Mouse (Mus musculus): ENCODE measurements at regions not wholly inside any gene's neighbourhood (a gene's known extent, or its start where the extent isn't known, plus 50 kb on each side); places are given as distances from the start of the nearest gene placed in this dataset.

DNA sequence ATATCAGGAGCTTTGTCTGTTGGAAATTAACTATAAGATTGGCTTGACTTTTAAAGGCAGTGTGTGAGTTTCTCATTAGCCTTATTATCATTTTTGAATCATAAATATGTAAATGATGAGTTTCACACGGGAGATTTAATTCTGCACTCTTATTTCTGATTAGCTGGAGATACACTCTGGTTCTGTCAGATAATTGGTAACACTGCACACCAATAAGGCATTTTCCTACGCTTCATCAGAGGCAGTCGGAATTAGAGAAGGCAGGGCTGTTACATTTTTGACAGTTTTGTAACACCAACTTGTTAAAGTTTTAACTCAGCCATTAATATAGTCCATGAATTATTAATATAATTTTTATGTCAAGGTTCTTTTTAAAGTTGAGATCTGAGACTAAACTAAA is 347.3 kb downstream of the Zfp352 start:
- DNase-seq (ENCODE audit: low read depth, low spot score): no peak

DNA sequence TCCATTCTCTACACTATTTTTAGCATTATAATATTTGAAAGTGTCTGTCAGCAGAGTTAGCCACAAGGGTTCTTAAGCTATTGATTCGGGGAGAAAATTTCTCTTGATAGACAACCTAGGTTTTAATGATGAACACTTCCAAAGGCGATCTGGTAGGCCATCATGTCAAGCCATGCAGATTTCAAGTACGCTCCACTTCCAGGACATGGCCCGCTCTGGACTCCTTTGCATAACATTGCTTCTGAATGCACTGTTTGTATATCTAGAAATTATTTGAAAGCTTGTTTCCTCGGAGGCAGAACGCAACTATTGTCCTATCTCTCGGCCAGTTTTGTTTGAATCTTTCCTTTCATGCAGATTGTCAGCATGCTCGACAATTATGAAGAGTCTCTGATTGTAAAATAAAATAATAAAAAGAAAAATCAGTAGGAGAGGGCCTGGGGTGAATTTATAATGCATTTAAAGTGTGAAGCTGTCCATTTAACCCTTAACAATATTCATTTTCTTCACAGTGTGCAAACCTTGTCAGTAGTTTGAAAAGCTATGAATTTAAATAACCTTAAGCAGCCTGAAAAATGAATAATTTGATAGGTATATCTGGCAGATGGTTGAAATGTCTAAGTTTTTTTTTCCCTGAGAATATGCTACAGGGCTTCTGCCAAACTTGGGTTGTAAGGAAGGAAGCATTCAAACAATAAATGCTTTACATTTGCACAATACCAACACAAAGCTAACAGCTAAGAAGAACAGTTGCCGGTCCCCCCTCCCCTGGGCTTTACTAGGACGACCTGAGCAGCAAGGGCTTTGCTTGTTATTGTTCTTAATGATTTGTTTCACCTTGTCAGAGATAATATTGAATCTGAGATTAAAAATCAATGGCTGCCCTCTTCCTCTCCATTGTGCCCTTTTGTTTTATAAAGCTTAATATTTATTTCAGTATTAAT is 357.8 kb downstream of the Zfp352 start:
- no peak for DNase-seq (ENCODE audit: low read depth, low spot score)

DNA sequence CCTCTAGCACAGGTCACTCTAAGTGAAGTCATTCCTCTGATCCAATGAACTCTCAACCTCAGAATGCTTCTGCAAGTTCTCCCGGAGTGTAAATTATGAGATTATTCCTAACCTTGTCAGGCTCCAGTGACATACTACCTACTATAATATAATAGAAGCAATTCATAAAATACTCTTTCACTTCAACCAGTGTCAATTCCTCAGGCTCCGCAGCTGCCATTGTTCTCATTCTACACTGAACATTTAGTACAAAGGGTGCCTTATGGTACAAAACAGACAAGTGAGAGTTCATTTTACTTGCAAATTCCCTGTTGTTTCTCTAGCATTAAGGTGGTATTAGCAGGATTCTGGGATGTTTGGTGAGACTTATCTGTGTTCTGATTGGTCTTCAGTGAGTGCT is 379.7 kb downstream of the Zfp352 start:
- DNase-seq (ENCODE audit: low read depth, low spot score): peak; percentile 0

DNA sequence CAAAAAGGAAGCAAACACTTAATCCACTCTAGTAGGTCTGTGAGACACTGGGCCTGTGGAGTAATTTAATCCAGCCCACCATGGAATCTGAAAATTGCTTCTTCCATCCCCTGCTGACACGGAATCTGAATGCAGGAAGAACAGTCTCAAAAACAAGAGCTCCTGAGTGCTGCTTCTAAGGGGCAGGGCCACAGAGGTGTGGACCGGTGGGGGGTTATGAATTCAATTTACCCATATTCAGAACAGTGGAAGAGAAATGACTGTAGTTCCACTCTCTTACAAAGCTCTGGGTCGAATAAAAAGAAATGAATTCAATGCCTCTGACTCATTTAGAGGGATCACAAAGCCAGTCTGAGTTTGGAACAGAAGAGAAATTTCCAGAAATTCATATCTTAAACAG is 390.3 kb downstream of the Zfp352 start:
- no peak for DNase-seq (ENCODE audit: low read depth, low spot score)

DNA sequence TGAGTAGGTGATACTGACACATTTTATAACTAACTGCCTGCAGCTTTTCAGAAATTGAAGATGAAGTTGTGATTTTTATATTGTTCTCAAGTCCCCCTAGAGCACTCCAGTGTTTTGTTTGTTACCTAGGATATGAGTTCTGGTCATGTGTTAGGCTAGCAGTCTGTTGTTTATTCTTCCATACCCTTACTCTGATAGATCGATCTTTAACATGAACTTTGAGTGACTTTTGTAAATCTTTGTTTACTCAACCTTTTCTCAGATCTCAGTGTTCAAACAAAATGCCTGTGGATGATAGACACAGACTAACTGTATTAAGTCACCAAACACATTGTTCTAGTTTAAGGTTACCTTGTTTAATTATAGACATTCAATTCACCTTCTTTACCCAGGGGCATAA is 409.3 kb downstream of the Zfp352 start:
- no peak for DNase-seq (ENCODE audit: low read depth, low spot score)

DNA sequence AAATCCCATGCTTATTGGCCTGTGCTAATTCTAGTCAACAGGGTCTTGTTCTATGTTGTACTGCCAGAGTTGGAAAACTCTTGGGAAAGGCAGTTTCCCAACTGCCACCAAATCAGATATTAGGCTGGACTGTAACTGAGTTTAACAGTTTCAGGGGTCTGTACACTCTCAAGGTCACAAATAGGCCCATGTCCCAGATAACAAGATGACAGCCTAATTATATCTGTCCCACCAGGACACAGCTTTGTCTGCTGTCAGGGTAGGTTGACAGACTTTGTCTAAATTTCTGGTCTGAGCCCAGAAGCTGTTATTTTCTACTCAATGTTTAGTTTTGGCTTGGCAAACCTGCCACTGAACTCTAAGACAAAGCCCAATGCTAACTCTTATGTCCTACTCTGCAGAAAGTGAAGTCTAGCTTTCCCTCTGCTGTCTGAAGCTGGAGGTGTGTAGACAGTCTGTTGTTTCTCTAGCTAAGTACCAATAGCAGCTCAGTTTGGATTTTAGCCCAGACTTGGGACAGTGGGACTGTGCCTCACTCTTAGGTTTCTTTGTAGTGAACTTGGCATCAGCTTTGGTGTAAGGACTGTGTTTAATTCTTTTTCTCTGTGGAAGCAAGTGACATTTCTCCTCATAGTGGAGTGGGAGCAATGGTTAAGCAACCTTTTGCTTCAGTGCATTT is 453.8 kb downstream of the Zfp352 start:
- no peak for DNase-seq (ENCODE audit: low read depth, low spot score)

DNA sequence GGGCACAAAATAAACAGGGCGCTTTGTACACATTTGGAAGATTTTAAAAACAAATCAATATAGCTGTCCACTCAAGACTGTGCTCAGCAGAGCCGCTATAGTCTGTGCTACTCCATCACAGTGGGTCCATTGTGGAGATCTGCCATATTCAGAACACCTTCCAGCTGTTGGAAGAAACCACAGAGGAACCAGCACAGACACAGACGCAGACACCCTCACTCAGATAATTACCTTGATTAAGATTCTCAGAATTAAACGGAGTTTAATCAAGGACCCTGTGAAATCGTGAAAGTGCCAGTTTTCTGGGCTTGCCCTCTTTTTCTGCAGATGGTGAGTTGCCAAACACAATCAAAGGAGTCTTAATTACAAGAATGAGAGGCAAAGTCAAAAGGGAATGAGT is 478.3 kb downstream of the Zfp352 start:
- DNase-seq (ENCODE audit: low read depth, low spot score): no peak

DNA sequence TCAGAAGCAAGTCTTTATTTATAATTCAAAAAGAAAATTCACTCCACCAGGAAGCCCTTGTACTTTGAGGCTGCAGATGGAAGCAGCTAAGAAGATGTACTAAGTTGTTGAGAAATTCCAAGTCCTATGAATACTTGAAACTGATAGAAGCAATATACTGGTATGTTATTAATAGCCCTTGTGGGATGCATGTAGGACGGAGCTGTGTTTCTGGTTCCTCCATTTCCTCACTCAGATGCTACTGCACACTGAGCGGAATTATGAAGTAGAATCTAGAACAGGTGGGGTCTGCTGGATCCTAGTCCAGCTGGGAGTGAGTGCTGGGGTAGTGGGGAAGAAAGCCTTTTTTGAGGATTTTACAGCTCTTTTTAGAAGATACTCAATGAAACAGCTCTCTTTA is 510.5 kb downstream of the Zfp352 start:
- DNase-seq (ENCODE audit: low read depth, low spot score): no peak

DNA sequence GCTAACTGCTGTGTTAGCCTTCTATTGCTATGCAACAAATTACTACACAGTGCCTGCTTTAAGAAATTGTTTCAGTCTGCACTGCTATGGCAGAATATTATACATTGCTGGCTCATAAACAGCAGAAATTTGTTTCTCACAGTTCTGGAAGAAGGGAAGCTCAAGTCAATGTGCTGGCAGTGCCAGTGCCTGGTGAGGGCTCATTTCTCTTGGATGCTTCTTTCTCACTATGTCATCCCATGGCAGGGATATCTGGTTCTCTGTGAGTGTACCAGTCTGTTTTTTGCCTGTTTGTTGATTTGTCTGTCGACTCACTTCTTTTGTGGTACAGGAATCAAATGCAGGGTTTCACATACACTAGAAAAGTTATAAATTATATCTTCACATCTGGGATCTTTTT is 516.2 kb downstream of the Zfp352 start:
- no peak for DNase-seq (ENCODE audit: low read depth, low spot score)

DNA sequence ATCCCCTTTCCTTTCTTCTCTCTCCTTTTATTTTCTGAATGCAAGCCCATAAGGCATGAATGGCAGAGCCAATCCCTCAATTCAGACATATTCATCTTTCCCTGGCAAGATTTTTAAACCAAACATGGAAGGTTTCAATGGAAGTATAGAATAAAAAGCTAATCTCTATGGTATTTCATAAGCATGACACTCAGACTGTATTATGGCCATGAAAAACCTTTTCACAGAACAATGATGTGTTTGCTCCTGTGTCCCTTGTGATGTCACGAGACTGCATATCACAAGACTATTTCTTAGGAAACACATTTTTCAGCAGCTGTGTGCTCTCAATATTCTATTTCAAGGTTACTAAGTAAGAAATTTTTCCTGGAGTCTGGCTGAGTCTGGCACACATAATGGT is 525.5 kb downstream of the Zfp352 start:
- DNase-seq (ENCODE audit: low read depth, low spot score): no peak
